Mouse (Mus musculus): ENCODE data around the gene Carmil1.

Gene Carmil1

GRCm38 (mm10) chr13:24260751-24261591 lies 19.6 kb downstream of the Carmil1 start:
- DNase-seq (ENCODE audit: low spot score): peak; percentile 16

GRCm38 (mm10) chr13:24257809-24258208 lies 22.8 kb downstream of the Carmil1 start:
- no peak for DNase-seq (ENCODE audit: low spot score)

GRCm38 (mm10) chr13:24253989-24254388 lies 26.6 kb downstream of the Carmil1 start:
- DNase-seq (ENCODE audit: low spot score): peak; percentile 30

GRCm38 (mm10) chr13:24253551-24253950 lies 27.0 kb downstream of the Carmil1 start:
- DNase-seq (ENCODE audit: low spot score): no peak

GRCm38 (mm10) chr13:24251236-24251635 lies 29.4 kb downstream of the Carmil1 start:
- no peak for DNase-seq (ENCODE audit: low spot score)

DNA sequence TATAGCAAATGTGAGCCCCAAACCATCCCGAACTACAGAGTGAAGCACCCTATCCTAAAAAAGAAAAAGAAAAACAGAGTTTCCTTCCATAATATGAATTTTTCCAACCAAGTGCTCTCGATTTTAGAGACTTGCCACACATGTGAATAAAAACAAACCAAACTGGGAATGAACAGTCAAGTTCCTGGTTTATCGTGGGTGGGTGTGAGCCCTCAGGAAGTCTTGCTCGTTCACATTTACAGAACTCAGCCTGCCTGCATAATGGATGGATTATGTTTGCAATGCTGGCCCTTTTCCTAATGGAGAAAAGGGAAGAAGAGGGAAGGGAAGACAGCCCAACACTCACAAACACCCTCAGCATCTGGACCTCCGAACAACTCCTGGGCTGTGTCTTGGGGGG lies 32.7 kb downstream of the Carmil1 start:
- no peak for DNase-seq (ENCODE audit: low spot score)

GRCm38 (mm10) chr13:24247441-24247840 lies 33.2 kb downstream of the Carmil1 start:
- no peak for DNase-seq (ENCODE audit: low spot score)

DNA sequence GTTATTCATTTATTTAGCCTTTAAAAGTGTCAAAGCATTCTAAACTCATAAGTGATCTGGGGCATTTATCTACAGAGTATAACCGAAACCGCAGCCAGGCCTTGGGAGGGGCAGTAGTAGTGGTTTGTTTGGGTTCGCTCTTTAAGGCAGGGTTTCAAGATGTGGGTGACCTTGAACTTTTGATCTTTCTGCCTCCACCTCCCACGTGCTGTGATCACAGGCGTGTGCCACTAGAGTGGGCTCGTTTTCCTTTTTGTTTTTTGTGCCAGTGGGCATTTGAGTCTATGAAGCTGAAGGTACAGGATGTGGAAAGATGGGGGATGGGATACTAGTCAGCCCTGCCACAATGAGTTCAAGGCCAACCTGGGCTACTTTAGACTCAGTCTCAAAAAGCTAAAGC lies 34.3 kb downstream of the Carmil1 start:
- DNase-seq (ENCODE audit: low spot score): no peak

DNA sequence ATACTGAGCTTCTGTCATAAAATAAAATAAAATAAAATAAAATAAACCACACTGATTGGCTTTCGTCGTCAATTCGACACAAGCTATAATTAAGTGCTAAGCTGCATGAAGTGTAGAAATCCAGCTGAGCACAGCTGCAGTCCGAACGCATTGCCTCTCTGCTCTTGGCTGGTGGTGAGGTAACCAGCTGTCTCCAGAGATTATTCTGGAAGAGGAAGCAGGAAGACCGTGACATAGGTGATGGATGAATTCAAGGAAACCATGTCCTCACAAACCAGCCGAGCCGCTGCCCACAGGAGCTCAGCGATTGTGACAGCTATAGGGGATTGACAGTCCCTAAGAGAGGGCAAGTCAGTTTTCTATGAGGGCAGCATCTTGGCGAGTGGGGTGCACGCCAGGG lies 36.0 kb downstream of the Carmil1 start:
- DNase-seq (ENCODE audit: low spot score): no peak

DNA sequence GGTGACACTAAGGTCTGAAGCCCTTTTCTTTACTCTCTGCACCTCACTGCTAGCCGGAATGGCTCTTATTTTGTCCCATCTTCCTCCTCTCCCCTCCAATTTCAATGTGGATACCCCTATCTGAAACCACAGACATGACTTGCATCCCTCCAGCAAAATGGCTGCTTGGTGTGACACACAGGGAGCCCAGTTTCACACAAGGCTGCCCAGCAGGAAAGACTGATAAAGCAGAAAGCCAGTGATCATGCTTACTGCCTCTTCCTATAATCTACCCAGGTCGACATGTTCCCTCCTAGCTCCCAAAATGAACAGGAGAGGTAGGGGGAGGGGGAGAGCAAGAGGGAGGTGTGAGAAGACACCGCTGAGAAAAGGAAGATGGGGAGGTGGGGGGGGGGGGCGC lies 36.6 kb downstream of the Carmil1 start:
- DNase-seq (ENCODE audit: low spot score): no peak

- no peak for DNase-seq (ENCODE audit: low spot score)
These were observed 38.0 kb downstream of the Carmil1 start for GRCm38 (mm10) chr13:24242429-24243106.

GRCm38 (mm10) chr13:24241201-24241600 lies 39.4 kb downstream of the Carmil1 start:
- DNase-seq (ENCODE audit: low spot score): no peak

- no peak for DNase-seq (ENCODE audit: low spot score)
These were observed 40.2 kb downstream of the Carmil1 start for GRCm38 (mm10) chr13:24240430-24240829.

- no peak for DNase-seq (ENCODE audit: low spot score)
These were observed 42.0 kb downstream of the Carmil1 start for GRCm38 (mm10) chr13:24238456-24239120.

GRCm38 (mm10) chr13:24236736-24237135 lies 43.9 kb downstream of the Carmil1 start:
- DNase-seq (ENCODE audit: low spot score): no peak

DNA sequence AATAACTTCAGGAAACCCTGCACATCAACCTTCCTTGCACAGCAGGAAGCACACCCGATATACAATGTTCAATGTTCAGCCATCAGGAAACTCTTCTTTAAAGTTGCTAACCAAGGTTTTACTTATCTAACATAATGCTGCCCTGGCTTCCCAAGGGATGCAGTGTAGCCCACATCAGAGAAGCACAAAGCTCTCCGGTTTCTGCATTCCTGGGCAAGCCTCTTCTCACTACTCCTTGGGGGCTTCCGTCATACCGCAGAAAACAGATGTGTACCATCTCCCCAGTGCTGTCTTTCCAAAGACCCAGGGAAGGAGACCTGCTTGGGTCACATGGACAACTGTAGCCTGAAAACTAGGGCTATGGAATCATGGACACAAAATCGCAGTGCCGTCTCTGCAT lies 47.8 kb downstream of the Carmil1 start:
- DNase-seq (ENCODE audit: low spot score): no peak

- DNase-seq (ENCODE audit: low spot score): no peak
These were observed 48.7 kb downstream of the Carmil1 start for GRCm38 (mm10) chr13:24231746-24232483.

DNA sequence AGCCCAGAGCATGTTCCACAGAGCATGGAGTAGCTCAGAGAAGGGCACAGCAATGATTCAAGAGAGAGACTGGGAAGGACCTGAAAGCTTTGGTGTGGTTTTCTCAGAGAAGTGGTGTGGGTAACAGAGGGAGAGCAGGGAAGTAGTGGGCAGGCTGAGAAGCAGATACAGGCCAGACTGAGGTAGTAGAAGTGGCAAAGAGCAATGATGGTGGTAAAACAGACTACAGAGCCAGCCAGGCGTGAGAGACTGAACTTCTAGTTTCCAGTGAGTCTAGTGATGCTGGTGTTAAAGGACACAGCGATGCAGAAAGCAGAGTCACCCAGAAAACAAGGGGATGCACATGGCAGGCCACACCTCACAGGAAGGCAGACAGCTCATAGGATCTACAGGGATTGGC lies 49.4 kb downstream of the Carmil1 start:
- no peak for DNase-seq (ENCODE audit: low spot score)

DNA sequence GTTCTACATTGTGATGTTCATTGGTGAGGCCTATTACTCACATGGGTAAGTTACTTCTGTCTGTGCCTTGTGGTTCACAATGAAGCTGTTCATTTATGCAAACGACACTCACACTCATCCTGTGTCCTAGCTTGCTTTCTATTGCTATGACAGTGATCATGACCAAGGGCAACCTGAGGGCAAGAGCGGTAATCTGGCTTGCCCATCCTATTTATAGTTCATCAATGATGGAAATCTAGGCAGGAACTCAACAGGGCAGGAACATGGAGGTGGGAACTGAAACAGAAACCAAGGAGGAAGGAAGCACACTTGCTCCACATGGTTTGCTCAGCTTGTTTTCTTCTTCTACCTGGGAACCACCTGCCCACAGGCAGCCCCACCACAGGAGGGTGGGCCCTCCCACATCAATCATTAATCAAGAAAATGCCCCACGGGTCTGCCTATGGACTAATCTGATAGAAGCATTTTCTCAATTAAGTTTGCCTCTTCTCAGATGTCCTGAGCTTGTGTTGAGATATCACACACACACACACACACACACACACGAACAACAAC lies 50.0 kb downstream of the Carmil1 start:
- DNase-seq (ENCODE audit: low spot score): no peak

GRCm38 (mm10) chr13:24223425-24224201 lies 57.0 kb downstream of the Carmil1 start:
- DNase-seq (ENCODE audit: low spot score): no peak

GRCm38 (mm10) chr13:24220441-24220970 lies 60.1 kb downstream of the Carmil1 start:
- DNase-seq (ENCODE audit: low spot score): no peak

Measured in urinary bladder, postnatal 25 days (tissue).